Mouse (Mus musculus): Measurements from ENCODE around the gene Rufy2. TPM values are rescaled to one million over a fixed set of nuclear protein-coding genes. Genes with fewer than 3 reads are reported as not detected.

Rufy2 gene
- 13.1 and 13.3 TPM in 2 replicates for polyA plus RNA-seq (2014; fragmentation: Nextera tagmentation; extraction: Ambion mirVana)

DNA sequence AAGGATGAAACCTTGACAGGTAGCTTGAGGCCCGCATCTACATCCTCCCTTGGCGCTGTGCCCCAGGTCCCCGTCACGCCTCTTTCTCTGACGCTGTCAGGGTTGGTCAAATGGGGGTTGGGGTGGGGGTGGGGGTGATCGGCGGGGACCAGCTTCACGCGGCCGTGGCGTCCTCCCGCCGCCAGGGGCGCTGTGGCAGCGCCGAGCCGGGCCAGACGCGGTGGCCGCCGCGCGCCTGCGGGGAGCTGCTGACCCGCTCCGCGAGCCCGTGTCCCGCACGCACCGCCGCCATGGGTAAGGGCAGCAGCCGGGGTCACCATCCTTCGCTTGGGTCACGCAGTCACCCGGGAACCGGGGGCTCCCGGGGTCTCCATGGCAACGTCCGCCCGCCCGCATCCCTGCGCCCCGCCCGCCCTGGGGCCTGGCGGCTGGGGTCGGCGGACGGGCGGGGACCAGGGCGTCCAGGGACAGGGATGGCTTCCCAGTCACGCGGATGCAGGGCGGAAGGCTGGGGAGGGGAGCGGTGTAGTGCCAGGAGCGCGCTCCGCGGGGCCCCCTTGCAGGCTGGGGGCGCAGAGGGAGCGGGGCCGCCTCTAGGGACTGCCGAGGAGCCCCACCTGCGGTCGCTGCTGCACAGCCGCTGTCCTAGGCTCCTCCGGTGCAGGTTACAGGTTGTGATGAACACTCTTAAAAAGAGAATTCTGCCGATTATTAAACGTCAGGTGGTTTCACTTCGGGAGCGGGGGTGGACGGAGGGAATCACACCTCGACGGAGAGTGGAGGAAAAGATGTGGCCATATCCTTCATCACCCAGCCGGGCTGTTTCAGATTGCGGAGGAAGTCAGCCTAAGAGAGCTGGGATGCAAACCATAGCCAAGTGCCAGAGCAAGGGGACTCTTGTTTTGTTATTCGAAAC, at the start of gene Rufy2:
Rufy2 (plus strand) TSS at position 185 of the 916 bp plus-strand sequence.
- Histone ChIP-seq H3K9ac (ENCODE audit: low read depth, low read length) (peak within 1 kb of the TSS; percentile 88), H3K27ac (ENCODE audit: low read depth, low read length) (peak within 1 kb of the TSS; percentile 58), H3K4me2 (peak within 1 kb of the TSS; percentile 76), H3K27me3 (ENCODE audit: control insufficient read depth, insufficient read depth, low read length) (no peaks in the 10 kb centered on the region), H3K4me3 (ENCODE audit: low read depth, low read length) (peak within 1 kb of the TSS; percentile 73), H3K4me1 (ENCODE audit: control insufficient read depth, insufficient read depth, low read length) (peaks cover 4% of the 10 kb centered on the region; the same call in 1 of the 2 replicates), H3K36me3 (ENCODE audit: control insufficient read depth, insufficient read depth, low read length) (no peaks in the 10 kb centered on the region), H3K9me3 (replicated peaks; ENCODE audit: control insufficient read depth, low read length) (no peaks in the 10 kb centered on the region)
- under 1% methylated on average over 77 of the region's 77 CpGs for WGBS (ENCODE audit: insufficient replicate concordance)
- peak; percentile 78 for ATAC-seq (replicated peaks; ENCODE audit: insufficient number of reproducible peaks, low FRiP score, low TSS enrichment)

DNA sequence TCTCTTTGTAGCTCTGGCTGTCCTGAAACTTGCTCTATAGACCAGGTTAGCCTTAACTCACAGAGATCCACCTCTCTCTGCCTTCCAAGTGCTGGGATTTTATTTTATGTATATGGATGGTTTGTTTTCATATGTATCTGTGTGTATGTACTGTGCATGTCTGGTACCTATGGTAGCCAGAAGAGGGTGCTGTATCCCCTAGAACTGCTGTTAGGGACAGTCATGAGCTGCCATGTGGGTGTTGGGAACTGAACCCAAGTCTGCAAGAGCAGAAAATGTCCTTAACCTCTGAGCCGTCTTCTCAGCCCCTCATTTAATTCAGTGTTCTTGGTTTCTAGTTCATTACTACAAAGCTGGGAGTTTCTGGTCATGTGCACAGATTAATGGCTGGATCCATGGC, 47.6 kb upstream of the Rufy2 start:
- Histone ChIP-seq H3K4me1 (ENCODE audit: control insufficient read depth, insufficient read depth, low read length) (no peaks in the 10 kb centered on the region), H3K27ac (ENCODE audit: low read depth, low read length) (no peak overlapping the region), H3K4me2 (no peak overlapping the region), H3K36me3 (ENCODE audit: control insufficient read depth, insufficient read depth, low read length) (peaks cover 12% of the 10 kb centered on the region), H3K9ac (ENCODE audit: low read depth, low read length) (no peak overlapping the region), H3K9me3 (replicated peaks; ENCODE audit: control insufficient read depth, low read length) (no peaks in the 10 kb centered on the region), H3K27me3 (ENCODE audit: control insufficient read depth, insufficient read depth, low read length) (no peaks in the 10 kb centered on the region), H3K4me3 (ENCODE audit: low read depth, low read length) (no peak overlapping the region)
- no peak for ATAC-seq (replicated peaks; ENCODE audit: insufficient number of reproducible peaks, low FRiP score, low TSS enrichment)
- 86% methylated on average over 1 of the region's 1 CpGs for WGBS (ENCODE audit: insufficient replicate concordance)

DNA sequence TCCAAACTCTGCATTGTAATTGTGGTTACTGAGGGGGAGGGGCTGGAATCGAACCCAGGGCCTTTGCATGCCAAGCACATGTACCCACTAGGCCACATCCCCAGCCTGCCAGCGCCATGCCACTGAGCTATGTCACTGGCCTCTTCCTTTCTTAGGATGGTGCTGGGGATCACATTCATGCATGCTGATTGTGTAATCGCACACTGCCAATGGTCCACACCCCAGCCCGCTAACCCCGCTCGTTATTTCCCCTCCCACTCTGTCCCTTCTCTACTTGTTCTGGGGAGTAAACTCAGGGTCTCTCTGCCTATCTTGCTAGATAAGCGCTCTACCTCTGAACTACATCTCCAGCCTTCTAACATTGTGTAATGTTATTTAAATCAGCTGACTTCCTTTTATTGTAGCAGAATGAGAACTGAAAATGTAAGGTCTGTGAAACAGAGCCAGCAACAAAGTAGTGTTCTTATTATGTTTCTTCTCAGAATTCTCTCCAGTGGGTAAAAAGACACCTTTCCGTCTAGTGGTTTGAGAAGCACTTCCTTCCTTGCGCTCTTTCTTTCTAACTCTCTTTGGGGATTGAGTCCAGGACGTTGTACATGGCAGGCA, 34.9 kb upstream of the Rufy2 start:
- no peak overlapping the region for H3K4me3 ChIP-seq (ENCODE audit: low read depth, low read length)
- no peaks in the 10 kb centered on the region for H3K27me3 ChIP-seq (ENCODE audit: control insufficient read depth, insufficient read depth, low read length)
- ATAC-seq (replicated peaks; ENCODE audit: insufficient number of reproducible peaks, low FRiP score, low TSS enrichment), result no peak
- no peaks in the 10 kb centered on the region for H3K9me3 ChIP-seq (replicated peaks; ENCODE audit: control insufficient read depth, low read length)
- WGBS (ENCODE audit: insufficient replicate concordance), result 78% methylated on average over 10 of the region's 10 CpGs
- H3K27ac ChIP-seq (ENCODE audit: low read depth, low read length), result no peak overlapping the region
- peaks cover 4% of the 10 kb centered on the region; the same call in 1 of the 2 replicates for H3K4me1 ChIP-seq (ENCODE audit: control insufficient read depth, insufficient read depth, low read length)
- H3K9ac ChIP-seq (ENCODE audit: low read depth, low read length), result no peak overlapping the region
- H3K4me2 ChIP-seq, result no peak overlapping the region
- 0 out of 2 replicates have a peak, but pooled peaks cover 7% of the 10 kb centered on the region for H3K36me3 ChIP-seq (ENCODE audit: control insufficient read depth, insufficient read depth, low read length)

DNA sequence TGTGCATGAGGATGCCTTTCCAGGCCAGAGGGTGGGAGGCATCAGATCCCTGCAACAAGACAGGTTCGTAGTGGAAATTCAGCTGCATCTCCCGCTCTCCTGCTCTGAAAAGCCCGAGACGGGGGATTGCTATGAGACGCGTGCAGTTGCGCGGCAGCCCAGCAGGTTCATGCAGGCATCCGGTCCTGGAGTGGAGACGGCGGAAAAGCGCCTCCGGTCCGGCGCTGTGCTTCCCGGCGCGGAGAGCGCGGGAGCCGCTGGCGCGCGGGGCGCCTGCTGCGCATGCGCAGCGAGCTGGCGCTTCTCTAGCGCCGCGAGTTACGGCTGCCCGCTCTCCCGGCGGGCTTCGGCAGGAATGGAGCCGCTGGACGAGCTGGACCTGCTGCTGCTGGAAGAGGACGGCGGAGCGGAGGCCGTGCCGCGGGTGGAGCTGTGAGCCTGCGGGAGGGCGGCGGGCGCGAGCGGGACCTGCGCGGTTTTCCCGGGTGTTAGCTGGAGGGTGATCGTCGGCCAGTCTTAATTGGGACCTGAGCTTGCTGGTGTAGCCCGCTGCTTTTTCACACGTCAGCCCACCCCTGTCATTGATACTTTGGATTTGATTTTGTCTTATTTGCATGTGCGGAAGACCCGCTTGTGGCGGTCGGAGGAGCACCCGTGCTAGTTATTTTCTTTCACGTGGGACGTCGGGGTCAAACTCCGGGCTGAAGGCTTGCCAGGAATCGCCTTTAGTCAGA, 33.1 kb upstream of the Rufy2 start, which contains the start of gene Dna2:
Dna2 (plus strand) TSS at position 289 of the 734 bp plus-strand sequence.
- Histone ChIP-seq H3K4me3 (ENCODE audit: low read depth, low read length) (peak within 1 kb of the TSS; percentile 79), H3K9me3 (replicated peaks; ENCODE audit: control insufficient read depth, low read length) (no peaks in the 10 kb centered on the region), H3K36me3 (ENCODE audit: control insufficient read depth, insufficient read depth, low read length) (peaks cover 10% of the 10 kb centered on the region; the same call in 1 of the 2 replicates), H3K27me3 (ENCODE audit: control insufficient read depth, insufficient read depth, low read length) (no peaks in the 10 kb centered on the region), H3K9ac (ENCODE audit: low read depth, low read length) (peak within 1 kb of the TSS; percentile 91), H3K4me2 (peak within 1 kb of the TSS; percentile 77), H3K4me1 (ENCODE audit: control insufficient read depth, insufficient read depth, low read length) (peaks cover 4% of the 10 kb centered on the region; the same call in 1 of the 2 replicates), H3K27ac (ENCODE audit: low read depth, low read length) (peak within 1 kb of the TSS; percentile 94)
- peak; percentile 86 for ATAC-seq (replicated peaks; ENCODE audit: insufficient number of reproducible peaks, low FRiP score, low TSS enrichment)
- 1% methylated on average over 67 of the region's 68 CpGs for WGBS (ENCODE audit: insufficient replicate concordance)

DNA sequence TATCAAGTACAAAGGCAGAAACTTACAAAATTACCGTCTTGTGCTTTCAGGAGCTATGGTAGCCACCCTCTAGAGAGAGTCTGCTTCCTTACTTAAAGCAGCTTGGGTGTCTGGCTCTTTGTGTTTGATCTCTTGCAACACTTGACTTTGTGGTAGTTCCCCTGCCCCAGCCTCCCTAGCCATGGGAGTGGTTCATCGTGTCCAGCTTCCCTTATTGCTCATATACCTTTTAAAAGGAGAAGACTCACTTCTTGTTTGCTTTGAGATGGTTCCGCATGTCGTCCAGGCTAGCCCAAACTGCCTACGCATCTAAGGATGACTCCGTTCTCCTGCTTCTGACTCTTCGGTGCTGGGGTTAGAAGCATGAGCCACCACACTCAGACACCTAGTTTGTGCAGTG, 31.5 kb upstream of the Rufy2 start:
- Histone ChIP-seq H3K27me3 (ENCODE audit: control insufficient read depth, insufficient read depth, low read length) (no peaks in the 10 kb centered on the region), H3K36me3 (ENCODE audit: control insufficient read depth, insufficient read depth, low read length) (peaks cover 5% of the 10 kb centered on the region; the same call in 1 of the 2 replicates), H3K27ac (ENCODE audit: low read depth, low read length) (no peak overlapping the region), H3K4me2 (no peak overlapping the region), H3K9ac (ENCODE audit: low read depth, low read length) (no peak overlapping the region), H3K4me3 (ENCODE audit: low read depth, low read length) (no peak overlapping the region), H3K4me1 (ENCODE audit: control insufficient read depth, insufficient read depth, low read length) (peaks cover 4% of the 10 kb centered on the region; the same call in 1 of the 2 replicates), H3K9me3 (replicated peaks; ENCODE audit: control insufficient read depth, low read length) (no peaks in the 10 kb centered on the region)
- 96% methylated on average over 7 of the region's 7 CpGs for WGBS (ENCODE audit: insufficient replicate concordance)
- no peak for ATAC-seq (replicated peaks; ENCODE audit: insufficient number of reproducible peaks, low FRiP score, low TSS enrichment)

DNA sequence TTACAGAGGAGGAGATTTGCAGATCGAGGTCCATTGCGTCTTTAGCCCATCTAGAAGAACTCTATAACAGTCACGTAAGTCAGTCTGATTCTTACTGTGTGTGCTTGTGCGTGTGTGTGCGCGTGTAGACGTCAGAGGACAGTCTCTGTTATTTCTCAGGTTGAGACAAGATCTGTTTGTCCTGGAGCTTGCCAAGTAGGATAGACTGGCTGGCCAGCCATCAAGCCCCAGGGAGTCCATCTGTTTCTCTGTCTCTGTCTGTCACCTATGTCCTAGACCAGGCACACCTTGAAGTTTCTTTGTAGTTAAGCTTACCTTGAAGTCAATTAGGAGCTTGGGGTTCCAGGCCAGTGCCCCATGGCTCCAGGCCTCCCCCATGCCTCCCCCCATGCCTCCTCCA, 16.1 kb upstream of the Rufy2 start:
- peaks cover 38% of the 10 kb centered on the region for H3K36me3 ChIP-seq (ENCODE audit: control insufficient read depth, insufficient read depth, low read length)
- ATAC-seq (replicated peaks; ENCODE audit: insufficient number of reproducible peaks, low FRiP score, low TSS enrichment), result no peak
- H3K4me1 ChIP-seq (ENCODE audit: control insufficient read depth, insufficient read depth, low read length), result no peaks in the 10 kb centered on the region
- H3K4me2 ChIP-seq, result no peak overlapping the region
- WGBS (ENCODE audit: insufficient replicate concordance), result 95% methylated on average over 7 of the region's 7 CpGs
- H3K27me3 ChIP-seq (ENCODE audit: control insufficient read depth, insufficient read depth, low read length), result no peaks in the 10 kb centered on the region
- no peaks in the 10 kb centered on the region for H3K9me3 ChIP-seq (replicated peaks; ENCODE audit: control insufficient read depth, low read length)
- H3K4me3 ChIP-seq (ENCODE audit: low read depth, low read length), result no peak overlapping the region
- no peak overlapping the region for H3K9ac ChIP-seq (ENCODE audit: low read depth, low read length)
- H3K27ac ChIP-seq (ENCODE audit: low read depth, low read length), result no peak overlapping the region

DNA sequence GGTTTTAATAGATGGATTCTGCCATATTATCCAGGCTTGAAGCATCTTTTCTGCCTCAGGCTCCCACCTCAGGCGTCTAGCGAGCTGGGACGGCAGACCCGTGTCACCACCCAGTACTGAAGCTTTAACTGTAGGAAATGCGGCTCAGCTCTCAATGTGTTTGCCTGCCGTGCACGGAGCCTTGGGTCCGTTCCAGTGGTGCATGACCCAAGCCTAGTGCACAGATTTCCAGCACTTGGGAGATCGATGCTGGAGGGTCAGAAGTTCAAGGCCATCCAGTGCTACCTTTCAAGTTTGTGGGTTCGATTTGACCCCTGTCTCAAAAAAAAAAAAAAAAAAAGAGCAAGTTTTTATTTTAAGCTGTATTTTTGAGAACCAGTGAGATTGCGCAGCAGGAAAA, 14.2 kb upstream of the Rufy2 start:
- 88% methylated on average over 11 of the region's 11 CpGs for WGBS (ENCODE audit: insufficient replicate concordance)
- no peaks in the 10 kb centered on the region for H3K4me1 ChIP-seq (ENCODE audit: control insufficient read depth, insufficient read depth, low read length)
- no peak overlapping the region for H3K9ac ChIP-seq (ENCODE audit: low read depth, low read length)
- no peak for ATAC-seq (replicated peaks; ENCODE audit: insufficient number of reproducible peaks, low FRiP score, low TSS enrichment)
- no peak overlapping the region for H3K4me2 ChIP-seq
- H3K27ac ChIP-seq (ENCODE audit: low read depth, low read length), result no peak overlapping the region
- H3K4me3 ChIP-seq (ENCODE audit: low read depth, low read length), result no peak overlapping the region
- peaks cover 27% of the 10 kb centered on the region for H3K36me3 ChIP-seq (ENCODE audit: control insufficient read depth, insufficient read depth, low read length)
- no peaks in the 10 kb centered on the region for H3K9me3 ChIP-seq (replicated peaks; ENCODE audit: control insufficient read depth, low read length)
- no peaks in the 10 kb centered on the region for H3K27me3 ChIP-seq (ENCODE audit: control insufficient read depth, insufficient read depth, low read length)

DNA sequence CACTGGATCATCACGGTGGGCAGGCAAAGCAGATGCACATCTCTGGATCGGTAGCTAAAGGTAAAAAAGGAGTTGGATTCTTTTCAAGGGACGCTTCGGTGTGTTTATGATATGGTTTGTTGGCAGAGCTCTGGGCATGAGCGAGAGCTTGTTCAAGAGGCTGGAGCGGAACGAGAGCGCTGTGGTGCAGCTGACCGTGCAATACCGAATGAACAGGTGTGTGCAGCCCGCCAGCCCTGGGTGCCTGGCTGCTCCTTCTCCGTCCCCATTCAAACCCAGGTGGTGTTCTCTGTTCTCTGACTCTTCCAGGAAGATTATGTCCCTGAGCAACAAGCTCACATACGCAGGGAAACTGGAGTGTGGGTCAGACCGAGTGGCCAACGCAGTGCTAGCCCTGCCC, 13.7 kb upstream of the Rufy2 start:
- peaks cover 25% of the 10 kb centered on the region for H3K36me3 ChIP-seq (ENCODE audit: control insufficient read depth, insufficient read depth, low read length)
- H3K4me3 ChIP-seq (ENCODE audit: low read depth, low read length), result no peak overlapping the region
- H3K4me1 ChIP-seq (ENCODE audit: control insufficient read depth, insufficient read depth, low read length), result no peaks in the 10 kb centered on the region
- 92% methylated on average over 15 of the region's 15 CpGs for WGBS (ENCODE audit: insufficient replicate concordance)
- no peaks in the 10 kb centered on the region for H3K9me3 ChIP-seq (replicated peaks; ENCODE audit: control insufficient read depth, low read length)
- no peak overlapping the region for H3K27ac ChIP-seq (ENCODE audit: low read depth, low read length)
- H3K9ac ChIP-seq (ENCODE audit: low read depth, low read length), result no peak overlapping the region
- no peak for ATAC-seq (replicated peaks; ENCODE audit: insufficient number of reproducible peaks, low FRiP score, low TSS enrichment)
- no peak overlapping the region for H3K4me2 ChIP-seq
- no peaks in the 10 kb centered on the region for H3K27me3 ChIP-seq (ENCODE audit: control insufficient read depth, insufficient read depth, low read length)
